Mouse (Mus musculus) heart, postnatal 0 days (tissue): ENCODE measurements around the gene Shc3.

Experiments used
- CTCF ChIP-seq: IDR thresholded peaks from 2 replicates; pipeline ENCODE4 v1.5.1; 2016; ENCODE audit warnings: antibody characterized with exemption, control low read depth, low read depth
- EP300 ChIP-seq: IDR thresholded peaks from 2 replicates; pipeline ENCODE4 v1.6.1; 2016; ENCODE audit warnings: antibody characterized with exemption, low read depth

DNA sequence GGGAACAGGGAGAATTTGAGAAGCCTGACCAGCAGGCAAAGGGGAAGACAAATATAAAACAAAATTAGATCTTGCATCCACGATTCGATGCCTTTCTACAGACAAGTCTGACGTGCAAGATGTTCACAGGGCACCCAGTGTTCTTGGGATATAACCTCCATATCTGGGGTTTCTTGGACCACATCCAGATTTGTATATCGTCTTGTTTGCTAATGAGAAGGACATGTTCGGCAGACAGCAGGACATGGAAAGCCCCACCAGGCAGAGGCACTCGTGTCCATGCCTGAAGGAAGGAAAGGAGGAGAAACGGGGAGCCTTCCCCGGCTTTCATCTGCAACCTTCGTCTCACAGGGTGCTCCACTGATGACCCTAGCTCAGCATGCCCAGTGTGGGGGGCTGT, 158.0 kb downstream of the Shc3 start:
- TF ChIP-seq EP300 (no peak), CTCF (no peak)
